Mouse (Mus musculus) forebrain, embryonic 12.5 days (tissue): ENCODE results near the gene Axin2. TPM values are rescaled to one million over a fixed set of nuclear protein-coding genes. Genes with fewer than 3 reads are reported as not detected.

Source experiments
- ATAC-seq: fragments of 200-750 bp; cut with Nextera tagmentation; 2 replicates; pipeline ENCODE4 v1.8.0; 2017; ENCODE audit warnings: moderate TSS enrichment; ENCODE audit not compliant: low FRiP score
- H3K27ac ChIP-seq: fragments of 300-500 bp; sonication (generic); 2 replicates; pipeline ENCODE4 v1.5.1; 2016; ENCODE audit warnings: mild to moderate bottlenecking
- H3K27me3 ChIP-seq: fragments of 300-500 bp; sonication (generic); 2 replicates; pipeline ENCODE4 v1.6.1; 2016; ENCODE audit warnings: mild to moderate bottlenecking
- H3K36me3 ChIP-seq: fragments of 300-500 bp; sonication (generic); replicated peaks from 2 replicates; pipeline ENCODE4 v1.6.1; 2016; ENCODE audit warnings: mild to moderate bottlenecking
- H3K4me1 ChIP-seq: fragments of 300-500 bp; sonication (generic); 2 replicates; pipeline ENCODE4 v1.6.1; 2016
- H3K4me2 ChIP-seq: fragments of 300-500 bp; sonication (generic); 2 replicates; pipeline ENCODE4 v1.6.1; 2016; ENCODE audit warnings: mild to moderate bottlenecking, moderate library complexity
- H3K4me3 ChIP-seq: fragments of 300-500 bp; sonication (generic); replicated peaks from 2 replicates; pipeline ENCODE4 v1.5.1; 2016; ENCODE audit warnings: mild to moderate bottlenecking
- H3K9ac ChIP-seq: fragments of 300-500 bp; sonication (generic); 2 replicates; pipeline ENCODE4 v1.6.1; 2016; ENCODE audit warnings: mild to moderate bottlenecking
- H3K9me3 ChIP-seq: fragments of 300-500 bp; sonication (generic); 2 replicates; pipeline ENCODE4 v1.6.1; 2016
- WGBS: fragments of 180-500 bp; shearing (Covaris S2); methylation state at CpG from one replicate; pipeline ENCODE4 v1.1.7; 2016; 5-methylcytosine and 5-hydroxymethylcytosine counted together
- polyA plus RNA-seq: library from polyadenylated mRNA; unstranded; fragments of >200 nt; fragmentation: Nextera tagmentation; extraction: Ambion mirVana; gene quantifications from 2 replicates; pipeline ENCODE4 v1.2.1, GENCODE M21; 2016

Gene Axin2
- polyA plus RNA-seq, 1 experiment from 2014 or later = 17.4 TPM

DNA sequence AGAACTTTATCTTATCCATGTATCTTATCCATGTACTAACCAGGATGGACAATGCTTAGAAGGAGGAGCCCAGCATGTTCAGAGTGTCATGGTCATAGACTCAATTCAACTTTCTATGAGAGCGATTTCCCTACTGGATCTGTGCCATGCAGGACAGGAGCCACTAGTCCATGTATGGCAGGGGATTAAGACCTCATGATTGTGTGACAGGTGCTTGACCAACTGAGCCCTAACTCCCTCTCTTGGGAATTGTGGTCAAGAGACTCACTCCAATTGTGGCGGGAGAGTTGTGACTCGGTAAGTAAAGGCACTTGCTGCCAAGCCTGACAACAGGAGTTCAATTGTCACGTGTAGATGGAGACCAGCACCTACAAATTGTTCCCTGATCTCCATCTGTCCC, 67.6 kb downstream of the Axin2 start:
- WGBS = 89% methylated on average over 4 of the region's 4 CpGs
- H3K9ac ChIP-seq = no peak overlapping the region
- no peak overlapping the region for H3K4me2 ChIP-seq
- H3K27me3 ChIP-seq = no peaks in the 10 kb centered on the region
- ATAC-seq = no peak
- H3K4me3 ChIP-seq = no peak overlapping the region
- 0 out of 2 replicates have a peak, but pooled peaks cover 9% of the 10 kb centered on the region for H3K4me1 ChIP-seq
- H3K36me3 ChIP-seq = no peaks in the 10 kb centered on the region
- H3K27ac ChIP-seq = no peak overlapping the region
- H3K9me3 ChIP-seq = no peaks in the 10 kb centered on the region

DNA sequence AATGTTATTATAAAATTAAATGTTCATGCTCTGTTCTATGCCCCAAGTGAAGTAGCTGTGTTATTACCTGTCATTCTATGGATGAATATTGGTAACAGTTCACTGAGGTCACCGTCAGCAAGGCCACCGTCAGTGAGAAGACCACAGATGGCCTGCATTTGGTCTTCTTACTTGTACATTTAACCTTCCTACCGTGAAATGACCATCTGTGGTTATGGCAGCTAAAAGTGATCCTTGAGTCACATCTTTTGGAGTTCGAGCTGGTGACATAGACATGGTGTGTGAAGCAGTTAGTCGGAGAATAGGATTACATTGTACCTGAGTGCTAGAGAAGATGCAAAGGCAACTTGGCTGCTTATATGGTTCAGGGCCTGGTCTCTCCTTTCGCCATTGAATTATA, 68.1 kb downstream of the Axin2 start:
- H3K36me3 ChIP-seq = no peaks in the 10 kb centered on the region
- H3K27me3 ChIP-seq = no peaks in the 10 kb centered on the region
- 0 out of 2 replicates have a peak, but pooled peaks cover 8% of the 10 kb centered on the region for H3K4me1 ChIP-seq
- no peak overlapping the region for H3K9ac ChIP-seq
- no peak overlapping the region for H3K27ac ChIP-seq
- WGBS = 93% methylated on average over 6 of the region's 6 CpGs
- ATAC-seq = no peak
- no peaks in the 10 kb centered on the region for H3K9me3 ChIP-seq
- no peak overlapping the region for H3K4me3 ChIP-seq
- H3K4me2 ChIP-seq = no peak overlapping the region

DNA sequence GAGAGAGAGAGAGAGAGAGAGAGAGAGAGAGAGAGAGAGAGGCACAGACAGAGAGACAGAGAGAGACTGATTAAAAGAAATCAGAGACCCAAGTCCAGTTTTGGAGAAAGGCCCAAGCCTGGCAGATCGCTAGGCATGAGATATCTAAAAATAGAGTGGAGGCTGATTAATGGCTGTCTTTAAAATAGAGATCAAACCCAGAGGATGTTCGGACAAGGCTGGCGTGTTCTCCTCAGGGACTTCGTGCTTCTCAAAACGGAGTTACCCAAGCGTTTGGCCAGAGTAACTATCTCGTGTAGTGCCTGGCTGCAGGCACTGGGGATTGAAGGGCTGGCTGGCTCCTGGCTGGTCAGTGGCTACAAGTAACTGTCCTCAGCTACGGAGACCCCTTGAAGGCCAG, 69.8 kb downstream of the Axin2 start:
- Histone ChIP-seq H3K36me3 (no peaks in the 10 kb centered on the region), H3K27ac (no peak overlapping the region), H3K4me3 (no peak overlapping the region), H3K4me2 (no peak overlapping the region), H3K9ac (no peak overlapping the region), H3K4me1 (no peaks in the 10 kb centered on the region), H3K27me3 (peaks cover 6% of the 10 kb centered on the region; the same call in 1 of the 2 replicates), H3K9me3 (no peaks in the 10 kb centered on the region)
- WGBS = 89% methylated on average over 8 of the region's 8 CpGs
- no peak for ATAC-seq

DNA sequence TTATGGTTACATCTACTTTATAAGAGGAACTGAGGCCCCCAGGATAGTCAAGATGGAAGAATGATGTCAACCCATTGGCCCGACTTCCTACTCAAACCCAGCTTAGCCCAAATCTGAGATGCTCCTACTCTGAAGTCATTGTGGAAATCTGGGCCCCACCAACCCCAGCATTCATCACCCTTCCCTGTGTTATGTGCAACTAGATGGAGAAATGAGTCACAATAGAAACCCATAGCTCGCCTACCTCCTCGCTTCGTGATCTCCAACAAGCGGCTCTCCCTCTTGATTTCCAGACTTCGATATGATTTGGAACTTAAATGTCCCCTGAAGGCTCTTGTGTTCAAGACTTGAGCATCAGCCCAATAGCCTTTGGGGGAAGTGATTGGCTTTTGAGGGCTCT, 73.3 kb downstream of the Axin2 start:
- Histone ChIP-seq H3K36me3 (no peaks in the 10 kb centered on the region), H3K4me1 (no peaks in the 10 kb centered on the region), H3K27me3 (peaks cover 6% of the 10 kb centered on the region; the same call in 1 of the 2 replicates), H3K4me2 (no peak overlapping the region), H3K9ac (no peak overlapping the region), H3K4me3 (no peak overlapping the region), H3K9me3 (no peaks in the 10 kb centered on the region), H3K27ac (no peak overlapping the region)
- no peak for ATAC-seq
- WGBS = 95% methylated on average over 6 of the region's 6 CpGs

DNA sequence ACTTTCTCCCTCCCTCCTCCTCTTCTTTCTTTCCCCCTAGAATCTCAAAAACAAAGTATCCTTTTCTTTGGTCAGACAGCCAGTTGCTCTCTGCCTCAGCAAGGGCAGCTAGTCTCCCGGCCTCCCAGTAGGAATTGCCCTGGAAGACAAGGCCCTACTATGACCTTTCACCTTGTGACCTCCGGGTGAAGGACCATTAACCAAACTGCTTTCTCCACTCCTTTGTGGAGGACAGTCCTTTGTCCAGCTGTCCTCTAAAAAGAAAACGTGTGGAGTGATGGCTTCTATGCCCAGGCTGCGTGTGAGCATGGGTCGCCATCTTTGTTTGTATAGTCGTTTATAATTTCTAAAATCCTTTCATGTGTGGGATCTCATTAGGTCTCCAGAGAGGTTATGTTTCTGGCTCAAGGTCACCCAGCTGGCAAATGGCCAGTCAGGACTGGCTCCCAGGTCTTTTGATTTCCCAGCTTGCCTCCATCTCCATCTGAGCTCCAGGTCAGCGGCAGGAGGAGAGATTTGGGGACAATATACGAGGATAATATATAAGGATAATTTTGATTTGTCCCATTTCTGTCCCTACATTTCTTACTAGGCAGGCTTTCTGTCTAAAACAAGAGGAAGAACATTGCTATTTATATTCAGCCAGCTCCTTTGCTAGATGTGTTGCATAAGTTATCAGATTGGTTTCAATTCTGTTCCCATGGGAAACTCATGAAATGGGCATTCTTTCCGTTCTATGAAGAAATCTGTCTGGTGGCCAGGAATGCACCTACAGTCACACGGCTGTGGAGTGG, 75.2 kb downstream of the Axin2 start:
- WGBS = 43% methylated on average over 10 of the region's 10 CpGs
- H3K4me2 ChIP-seq = no peak overlapping the region
- no peak overlapping the region for H3K9ac ChIP-seq
- H3K9me3 ChIP-seq = peaks cover 4% of the 10 kb centered on the region; the same call in 1 of the 2 replicates
- peaks cover 6% of the 10 kb centered on the region; the same call in 1 of the 2 replicates for H3K27me3 ChIP-seq
- H3K4me1 ChIP-seq = no peaks in the 10 kb centered on the region
- no peaks in the 10 kb centered on the region for H3K36me3 ChIP-seq
- ATAC-seq = no peak
- no peak overlapping the region for H3K4me3 ChIP-seq
- no peak overlapping the region for H3K27ac ChIP-seq

DNA sequence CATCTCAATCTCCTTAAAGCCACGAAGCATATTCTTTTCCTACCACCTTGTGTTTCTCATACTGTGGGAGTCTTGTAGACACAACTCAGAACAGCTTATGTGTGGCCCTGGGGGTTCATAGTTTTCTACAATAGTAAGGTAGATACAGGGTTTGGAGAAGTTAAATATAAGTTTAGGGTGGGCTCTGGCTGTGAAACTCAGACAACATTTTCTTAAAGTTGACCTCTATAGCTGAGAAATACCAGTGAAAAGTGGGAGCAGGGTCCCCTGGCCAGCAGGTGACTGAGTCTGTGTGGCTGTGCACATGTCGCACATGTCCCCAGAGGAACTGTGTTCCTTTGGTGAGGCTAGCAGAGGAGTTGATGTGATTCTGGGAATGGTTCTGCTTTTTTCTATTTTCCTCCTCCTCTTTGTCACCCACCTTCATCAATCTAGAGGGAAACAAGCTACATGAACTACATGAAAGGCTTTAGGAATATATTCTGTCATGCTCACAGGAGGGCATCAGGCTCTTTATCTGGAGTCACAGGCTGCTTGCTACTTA, 75.9 kb downstream of the Axin2 start:
- Histone ChIP-seq H3K4me3 (no peak overlapping the region), H3K9me3 (peaks cover 10% of the 10 kb centered on the region; the same call in 1 of the 2 replicates), H3K4me2 (no peak overlapping the region), H3K27me3 (peaks cover 6% of the 10 kb centered on the region; the same call in 1 of the 2 replicates), H3K27ac (no peak overlapping the region), H3K9ac (no peak overlapping the region), H3K4me1 (no peaks in the 10 kb centered on the region), H3K36me3 (no peaks in the 10 kb centered on the region)
- ATAC-seq = no peak
- WGBS = 93% methylated on average over 2 of the region's 2 CpGs

DNA sequence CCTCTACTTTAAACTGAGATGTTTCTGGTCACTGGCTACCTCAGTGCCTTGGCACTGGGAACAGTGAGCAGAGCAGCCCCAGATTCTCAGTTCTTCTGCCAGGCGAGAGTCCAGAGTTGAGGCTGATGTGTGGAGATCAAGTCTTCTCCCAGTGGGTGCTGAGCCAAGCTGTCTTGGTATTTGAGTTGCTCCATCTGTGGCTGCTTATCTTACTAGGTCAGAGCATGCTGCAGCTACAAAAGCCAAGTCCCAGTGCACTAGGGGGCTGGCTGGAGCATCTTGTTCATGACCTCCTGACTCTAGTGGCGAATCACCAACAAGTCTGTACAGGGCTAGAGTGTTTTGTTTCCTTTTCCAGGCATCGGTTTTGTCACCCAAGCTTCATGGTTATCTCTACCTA, 77.7 kb downstream of the Axin2 start:
- 94% methylated on average over 3 of the region's 3 CpGs for WGBS
- no peak overlapping the region for H3K4me3 ChIP-seq
- H3K27ac ChIP-seq = no peak overlapping the region
- peaks cover 6% of the 10 kb centered on the region; the same call in 1 of the 2 replicates for H3K27me3 ChIP-seq
- H3K36me3 ChIP-seq = no peaks in the 10 kb centered on the region
- H3K4me1 ChIP-seq = no peaks in the 10 kb centered on the region
- ATAC-seq = no peak
- peaks cover 16% of the 10 kb centered on the region; the same call in 1 of the 2 replicates for H3K9me3 ChIP-seq
- H3K4me2 ChIP-seq = no peak overlapping the region
- H3K9ac ChIP-seq = no peak overlapping the region

Other genes starting within 250 kb of the Axin2 start
- gene E030025P04Rik, start 224.0 kb downstream of the Axin2 start, polyA plus RNA-seq = not detected in 2 replicates